Mouse (Mus musculus) heart, postnatal 36 days (tissue): ENCODE results near the gene Birc5. TPM values are rescaled to one million over a fixed set of nuclear protein-coding genes. Genes with fewer than 3 reads are reported as not detected.

Experiments
- total RNA-seq, 2 experiments: library from RNA; stranded (reverse); gene quantifications; 2 replicates each; pipeline ENCODE4 v1.2.3; 2021

Birc5 gene
- total RNA-seq, 2 experiments from 2014 or later, result 0.80 to 1.1 TPM

Other genes starting within 250 kb of the Birc5 start
- 10 to 100 TPM; 28.1 to 34.1 TPM for gene Tnrc6c, start 195.0 kb upstream of the Birc5 start, total RNA-seq
- 1 to 10 TPM; 4.0 to 4.1 TPM for gene Tmc8, start 67.2 kb upstream of the Birc5 start, total RNA-seq
- gene Tmc6, start 67.1 kb upstream of the Birc5 start, total RNA-seq, result 10 to 100 TPM; 11.2 to 18.4 TPM
- gene 6030468B19Rik, start 51.6 kb upstream of the Birc5 start, total RNA-seq, result not detected
- 1 to 10 TPM in 1 of 2 experiments, not detected in 1; 1.1 TPM for gene Gm20708, start 39.6 kb upstream of the Birc5 start, total RNA-seq
- 100 to 1,000 TPM; 109 to 119 TPM for gene Syngr2, start 39.6 kb upstream of the Birc5 start, total RNA-seq
- gene Afmid, start 23.3 kb upstream of the Birc5 start, total RNA-seq, result 1 to 10 TPM; 3.1 TPM
- gene Tk1, start 23.2 kb upstream of the Birc5 start, total RNA-seq, result 1 to 10 TPM; 2.0 to 3.0 TPM
- not detected for gene Tmem235, start 11.5 kb downstream of the Birc5 start, total RNA-seq
- gene Tha1, start 24.2 kb downstream of the Birc5 start, total RNA-seq, result 1 to 10 TPM; 6.9 to 8.2 TPM
- 1 to 10 TPM; 3.4 to 3.8 TPM for gene Socs3, start 120.8 kb downstream of the Birc5 start, total RNA-seq
- gene Pgs1, start 137.0 kb downstream of the Birc5 start, total RNA-seq, result 10 to 100 TPM; 17.8 to 20.0 TPM